Mouse (Mus musculus): Measurements from ENCODE around the gene Edrf1. TPM values are rescaled to one million over a fixed set of nuclear protein-coding genes. Genes with fewer than 3 reads are reported as not detected.

The Edrf1 gene
- polyA plus RNA-seq, 1 experiment from 2014 or later, result 32.0 TPM

- peak overlapping the region; percentile 83 for H3K27ac ChIP-seq (replicated peaks; ENCODE audit: low read depth, low read length)
- 0 out of 2 replicates have a peak, but pooled peaks cover 2% of the 10 kb centered on the region for H3K36me3 ChIP-seq (ENCODE audit: control insufficient read depth, insufficient read depth, low read length)
- no peak overlapping the region for H3K9ac ChIP-seq (ENCODE audit: low read length)
- no peaks in the 10 kb centered on the region for H3K27me3 ChIP-seq (ENCODE audit: control insufficient read depth, insufficient read depth, low read length)
- 20% methylated on average over 11 of the region's 12 CpGs for WGBS
- no peaks in the 10 kb centered on the region for H3K9me3 ChIP-seq (ENCODE audit: control insufficient read depth, low read length)
- H3K4me3 ChIP-seq (ENCODE audit: low read depth, low read length), result no peak overlapping the region
- ATAC-seq (ENCODE audit: insufficient number of reproducible peaks, low FRiP score, low TSS enrichment, low read depth), result 0 out of 2 replicates have a peak, but pooled peaks have one; percentile 25
- peak; percentile 69 for DNase-seq (ENCODE audit: low spot score)
- no peak overlapping the region for H3K4me2 ChIP-seq (ENCODE audit: low read depth, severe bottlenecking)
- peaks cover 13% of the 10 kb centered on the region; the same call in 1 of the 2 replicates for H3K4me1 ChIP-seq (ENCODE audit: control insufficient read depth, insufficient read depth, low read length)
These were observed 2.3 kb upstream of the Edrf1 start for GRCm38 (mm10) chr7:133634932-133635650.

- Histone ChIP-seq H3K36me3 (ENCODE audit: control insufficient read depth, insufficient read depth, low read length) (peaks cover 7% of the 10 kb centered on the region), H3K27ac (replicated peaks; ENCODE audit: low read depth, low read length) (peak overlapping the region; percentile 84), H3K4me3 (ENCODE audit: low read depth, low read length) (peak overlapping the region; percentile 80), H3K9me3 (ENCODE audit: control insufficient read depth, low read length) (no peaks in the 10 kb centered on the region), H3K27me3 (ENCODE audit: control insufficient read depth, insufficient read depth, low read length) (no peaks in the 10 kb centered on the region), H3K9ac (ENCODE audit: low read length) (peak overlapping the region; percentile 85), H3K4me2 (ENCODE audit: low read depth, severe bottlenecking) (peak overlapping the region; percentile 57), H3K4me1 (ENCODE audit: control insufficient read depth, insufficient read depth, low read length) (peaks cover 13% of the 10 kb centered on the region; the same call in 1 of the 2 replicates)
- ATAC-seq (ENCODE audit: insufficient number of reproducible peaks, low FRiP score, low TSS enrichment, low read depth) (peak; percentile 31; the same call in 1 of the 2 replicates), DNase-seq (ENCODE audit: low spot score) (peak; percentile 97)
- WGBS, result 1% methylated on average over 21 of the region's 21 CpGs
These were observed 498 bp upstream of the Edrf1 start for GRCm38 (mm10) chr7:133636738-133637352.

GRCm38 (mm10) chr7:133638306-133638705 lies 963 bp downstream of the Edrf1 start:
- H3K27me3 ChIP-seq (ENCODE audit: control insufficient read depth, insufficient read depth, low read length), result no peaks in the 10 kb centered on the region
- no peak overlapping the region for H3K27ac ChIP-seq (replicated peaks; ENCODE audit: low read depth, low read length)
- H3K9me3 ChIP-seq (ENCODE audit: control insufficient read depth, low read length), result no peaks in the 10 kb centered on the region
- DNase-seq (ENCODE audit: low spot score), result no peak
- H3K36me3 ChIP-seq (ENCODE audit: control insufficient read depth, insufficient read depth, low read length), result peaks cover 14% of the 10 kb centered on the region
- 12% methylated on average over 13 of the region's 13 CpGs for WGBS
- no peak for ATAC-seq (ENCODE audit: insufficient number of reproducible peaks, low FRiP score, low TSS enrichment, low read depth)
- peak overlapping the region; percentile 80 for H3K4me3 ChIP-seq (ENCODE audit: low read depth, low read length)
- peak overlapping the region; percentile 57 for H3K4me2 ChIP-seq (ENCODE audit: low read depth, severe bottlenecking)
- H3K9ac ChIP-seq (ENCODE audit: low read length), result peak overlapping the region; percentile 79
- peaks cover 13% of the 10 kb centered on the region; the same call in 1 of the 2 replicates for H3K4me1 ChIP-seq (ENCODE audit: control insufficient read depth, insufficient read depth, low read length)

- ATAC-seq (ENCODE audit: insufficient number of reproducible peaks, low FRiP score, low TSS enrichment, low read depth), result no peak
- no peaks in the 10 kb centered on the region for H3K9me3 ChIP-seq (ENCODE audit: control insufficient read depth, low read length)
- 90% methylated on average over 13 of the region's 13 CpGs for WGBS
- DNase-seq (ENCODE audit: low spot score), result no peak
- H3K27me3 ChIP-seq (ENCODE audit: control insufficient read depth, insufficient read depth, low read length), result no peaks in the 10 kb centered on the region
- no peak overlapping the region for H3K27ac ChIP-seq (replicated peaks; ENCODE audit: low read depth, low read length)
- H3K4me2 ChIP-seq (ENCODE audit: low read depth, severe bottlenecking), result peak overlapping the region; percentile 57; the same call in 1 of the 2 replicates
- no peak overlapping the region for H3K4me3 ChIP-seq (ENCODE audit: low read depth, low read length)
- H3K9ac ChIP-seq (ENCODE audit: low read length), result no peak overlapping the region
- H3K36me3 ChIP-seq (ENCODE audit: control insufficient read depth, insufficient read depth, low read length), result peaks cover 19% of the 10 kb centered on the region
- peaks cover 13% of the 10 kb centered on the region; the same call in 1 of the 2 replicates for H3K4me1 ChIP-seq (ENCODE audit: control insufficient read depth, insufficient read depth, low read length)
These were observed 1.5 kb downstream of the Edrf1 start for GRCm38 (mm10) chr7:133638821-133639220.

GRCm38 (mm10) chr7:133645716-133646115 lies 8.4 kb downstream of the Edrf1 start:
- Histone ChIP-seq H3K4me2 (ENCODE audit: low read depth, severe bottlenecking) (no peak overlapping the region), H3K4me1 (ENCODE audit: control insufficient read depth, insufficient read depth, low read length) (no peaks in the 10 kb centered on the region), H3K36me3 (ENCODE audit: control insufficient read depth, insufficient read depth, low read length) (peaks cover 40% of the 10 kb centered on the region), H3K4me3 (ENCODE audit: low read depth, low read length) (no peak overlapping the region), H3K9me3 (ENCODE audit: control insufficient read depth, low read length) (no peaks in the 10 kb centered on the region), H3K27me3 (ENCODE audit: control insufficient read depth, insufficient read depth, low read length) (no peaks in the 10 kb centered on the region), H3K9ac (ENCODE audit: low read length) (no peak overlapping the region), H3K27ac (replicated peaks; ENCODE audit: low read depth, low read length) (no peak overlapping the region)
- ATAC-seq (ENCODE audit: insufficient number of reproducible peaks, low FRiP score, low TSS enrichment, low read depth), result no peak
- 92% methylated on average over 6 of the region's 6 CpGs for WGBS
- DNase-seq (ENCODE audit: low spot score), result no peak

GRCm38 (mm10) chr7:133662467-133662866 lies 25.1 kb downstream of the Edrf1 start:
- ATAC-seq (ENCODE audit: insufficient number of reproducible peaks, low FRiP score, low TSS enrichment, low read depth) (no peak), DNase-seq (ENCODE audit: low spot score) (no peak)
- Histone ChIP-seq H3K27ac (replicated peaks; ENCODE audit: low read depth, low read length) (no peak overlapping the region), H3K9me3 (ENCODE audit: control insufficient read depth, low read length) (no peaks in the 10 kb centered on the region), H3K27me3 (ENCODE audit: control insufficient read depth, insufficient read depth, low read length) (no peaks in the 10 kb centered on the region), H3K4me2 (ENCODE audit: low read depth, severe bottlenecking) (no peak overlapping the region), H3K36me3 (ENCODE audit: control insufficient read depth, insufficient read depth, low read length) (peaks cover 21% of the 10 kb centered on the region), H3K4me1 (ENCODE audit: control insufficient read depth, insufficient read depth, low read length) (no peaks in the 10 kb centered on the region), H3K4me3 (ENCODE audit: low read depth, low read length) (no peak overlapping the region), H3K9ac (ENCODE audit: low read length) (no peak overlapping the region)
- 76% methylated on average over 1 of the region's 1 CpGs for WGBS

- Histone ChIP-seq H3K4me2 (ENCODE audit: low read depth, severe bottlenecking) (no peak overlapping the region), H3K9me3 (ENCODE audit: control insufficient read depth, low read length) (no peaks in the 10 kb centered on the region), H3K27ac (replicated peaks; ENCODE audit: low read depth, low read length) (no peak overlapping the region), H3K4me3 (ENCODE audit: low read depth, low read length) (no peak overlapping the region), H3K36me3 (ENCODE audit: control insufficient read depth, insufficient read depth, low read length) (peaks cover 17% of the 10 kb centered on the region), H3K27me3 (ENCODE audit: control insufficient read depth, insufficient read depth, low read length) (no peaks in the 10 kb centered on the region), H3K9ac (ENCODE audit: low read length) (no peak overlapping the region), H3K4me1 (ENCODE audit: control insufficient read depth, insufficient read depth, low read length) (no peaks in the 10 kb centered on the region)
- no peak for ATAC-seq (ENCODE audit: insufficient number of reproducible peaks, low FRiP score, low TSS enrichment, low read depth)
- WGBS, result 90% methylated on average over 1 of the region's 1 CpGs
- no peak for DNase-seq (ENCODE audit: low spot score)
These were observed 31.7 kb downstream of the Edrf1 start for GRCm38 (mm10) chr7:133669071-133669470.

- no peak for DNase-seq (ENCODE audit: low spot score)
- H3K4me2 ChIP-seq (ENCODE audit: low read depth, severe bottlenecking), result no peak overlapping the region
- no peak overlapping the region for H3K27ac ChIP-seq (replicated peaks; ENCODE audit: low read depth, low read length)
- peaks cover 17% of the 10 kb centered on the region for H3K36me3 ChIP-seq (ENCODE audit: control insufficient read depth, insufficient read depth, low read length)
- no peak overlapping the region for H3K9ac ChIP-seq (ENCODE audit: low read length)
- no peaks in the 10 kb centered on the region for H3K27me3 ChIP-seq (ENCODE audit: control insufficient read depth, insufficient read depth, low read length)
- no peaks in the 10 kb centered on the region for H3K4me1 ChIP-seq (ENCODE audit: control insufficient read depth, insufficient read depth, low read length)
- 95% methylated on average over 9 of the region's 9 CpGs for WGBS
- no peak for ATAC-seq (ENCODE audit: insufficient number of reproducible peaks, low FRiP score, low TSS enrichment, low read depth)
- no peaks in the 10 kb centered on the region for H3K9me3 ChIP-seq (ENCODE audit: control insufficient read depth, low read length)
- no peak overlapping the region for H3K4me3 ChIP-seq (ENCODE audit: low read depth, low read length)
These were observed 32.6 kb downstream of the Edrf1 start for GRCm38 (mm10) chr7:133669946-133670345.

Data from limb, embryonic 11.5 days (tissue).